Mouse (Mus musculus): ENCODE results near the gene Pecam1.

The Pecam1 gene

GRCm38 (mm10) chr11:106704399-106705111 is 45.9 kb downstream of the Pecam1 start:
- in situ Hi-C loops (cut with MboI; ENCODE audit: unreplicated experiment in 2 of 2), result no loop called here

DNA sequence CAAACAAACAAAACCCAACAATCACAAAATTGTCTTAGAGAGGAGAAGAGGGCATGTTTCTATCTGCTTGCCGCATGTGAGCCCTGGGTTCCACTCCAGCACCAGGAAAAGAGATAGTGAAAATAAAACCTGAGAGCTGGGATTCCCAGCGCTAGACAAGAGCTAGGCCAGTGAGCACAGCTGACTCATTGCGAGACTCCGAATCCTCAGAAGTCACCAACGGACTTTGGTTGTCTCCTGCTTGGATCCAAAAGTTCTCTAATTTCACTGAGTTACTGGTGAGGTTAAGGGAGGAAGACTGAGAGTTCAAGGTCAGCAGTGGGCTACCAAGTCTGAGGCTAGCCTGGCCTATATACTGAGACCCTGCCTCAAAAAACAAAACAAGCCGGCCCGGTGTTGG is 46.5 kb downstream of the Pecam1 start:
- in situ Hi-C loops (cut with MboI; ENCODE audit: unreplicated experiment in 2 of 2), result no loop called here

DNA sequence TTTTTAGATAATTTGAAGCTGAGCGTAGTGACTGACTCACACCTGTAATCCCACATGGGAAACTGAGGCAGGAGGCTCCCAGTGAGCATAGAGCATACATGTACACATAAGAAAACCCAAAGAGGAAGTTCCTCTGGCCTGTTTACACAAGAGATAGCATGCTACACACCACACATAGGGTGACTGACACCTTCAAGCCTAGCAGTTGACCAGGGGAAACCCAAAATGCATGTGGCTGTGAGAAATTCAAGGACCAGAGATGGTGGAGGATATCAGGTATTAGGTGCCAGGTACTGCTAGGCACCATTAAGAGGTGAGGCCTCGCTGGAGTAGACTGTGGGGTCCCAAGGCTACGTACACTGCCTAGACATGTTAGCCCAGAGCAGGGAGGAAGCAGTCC is 47.8 kb downstream of the Pecam1 start:
- in situ Hi-C loops (cut with MboI; ENCODE audit: unreplicated experiment in 2 of 2), result no loop called here

DNA sequence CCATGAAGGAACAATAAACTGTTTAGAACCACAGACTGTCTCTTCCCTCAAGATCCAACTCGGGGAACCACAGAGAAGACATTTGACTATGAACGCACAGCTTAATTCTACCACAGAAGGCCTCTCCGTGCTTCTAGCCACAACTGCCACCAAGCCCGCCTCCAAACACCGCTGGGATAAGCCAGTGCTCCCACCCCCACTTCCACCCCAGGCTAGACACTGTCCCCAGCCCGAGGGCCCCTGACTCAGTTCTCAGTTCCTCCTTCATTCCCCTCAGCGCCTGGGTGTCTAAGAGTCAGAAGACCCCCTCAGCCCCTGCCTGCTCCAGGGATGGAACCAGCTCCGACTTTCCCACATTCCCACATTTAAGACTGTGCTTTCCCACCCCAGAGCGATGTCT is 48.8 kb downstream of the Pecam1 start:
- in situ Hi-C loops (cut with MboI; ENCODE audit: unreplicated experiment in 2 of 2), result no loop called here

DNA sequence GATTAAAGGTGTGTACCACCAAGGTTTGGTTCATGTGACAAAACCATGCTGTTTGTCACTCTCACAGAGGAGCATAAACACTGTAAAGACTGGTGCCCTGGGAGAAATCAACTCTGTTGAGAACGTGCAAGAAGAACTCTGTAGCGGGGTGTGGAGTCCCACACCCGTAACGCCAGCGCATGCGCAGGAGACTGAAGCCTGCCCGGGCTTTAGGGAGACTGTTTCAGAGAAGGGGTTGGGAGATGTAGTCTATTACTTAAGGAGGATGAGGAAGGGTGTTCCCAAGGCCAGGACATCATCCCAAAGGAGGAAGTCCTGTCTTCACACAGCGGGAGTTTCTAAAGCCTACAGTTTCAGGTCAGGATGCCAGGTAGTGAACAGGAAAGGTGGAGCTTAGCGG is 51.3 kb downstream of the Pecam1 start:
- in situ Hi-C loops (cut with MboI; ENCODE audit: unreplicated experiment in 2 of 2), result no loop called here

GRCm38 (mm10) chr11:106698289-106698688 is 52.1 kb downstream of the Pecam1 start:
- in situ Hi-C loops (cut with MboI; ENCODE audit: unreplicated experiment in 2 of 2), result no loop called here

- in situ Hi-C loops (cut with MboI; ENCODE audit: unreplicated experiment in 2 of 2), result no loop called here
These were observed 54.5 kb downstream of the Pecam1 start for GRCm38 (mm10) chr11:106695917-106696316.

GRCm38 (mm10) chr11:106692890-106693289 is 57.5 kb downstream of the Pecam1 start:
- in situ Hi-C loops (cut with MboI; ENCODE audit: unreplicated experiment in 2 of 2), result loop anchor here in 1 of 2 experiments (5.0 kb wide), 1 partner anchor 36 kb away; no protein-coding TSS in a partner anchor

GRCm38 (mm10) chr11:106688375-106688774 is 62.1 kb downstream of the Pecam1 start:
- in situ Hi-C loops (cut with MboI; ENCODE audit: unreplicated experiment in 2 of 2), result no loop called here

GRCm38 (mm10) chr11:106687293-106687692 is 63.1 kb downstream of the Pecam1 start:
- in situ Hi-C loops (cut with MboI; ENCODE audit: unreplicated experiment in 2 of 2), result no loop called here

DNA sequence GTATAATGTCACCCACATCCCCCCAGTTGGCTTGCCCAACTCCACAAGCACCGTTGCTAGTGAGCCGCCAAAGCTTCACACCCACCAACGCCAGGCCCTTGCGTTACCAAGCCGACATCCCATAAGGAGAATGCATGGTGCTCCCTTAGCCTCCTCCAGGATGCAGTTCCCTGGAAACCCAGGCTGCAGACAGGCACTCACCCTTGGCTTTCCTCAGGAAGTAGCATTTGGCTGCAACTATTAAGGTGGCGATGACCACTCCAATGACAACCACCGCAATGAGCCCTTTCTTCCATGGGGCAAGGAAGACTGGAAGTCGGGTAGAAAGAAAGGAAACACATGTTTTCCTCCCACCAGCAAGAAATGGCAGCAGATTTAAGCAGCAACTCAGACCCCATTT is 66.4 kb downstream of the Pecam1 start:
- in situ Hi-C loops (cut with MboI; ENCODE audit: unreplicated experiment in 2 of 2), result no loop called here

GRCm38 (mm10) chr11:106683345-106683744 is 67.1 kb downstream of the Pecam1 start:
- in situ Hi-C loops (cut with MboI; ENCODE audit: unreplicated experiment in 2 of 2), result no loop called here

GRCm38 (mm10) chr11:106681138-106681537 is 69.3 kb downstream of the Pecam1 start:
- in situ Hi-C loops (cut with MboI; ENCODE audit: unreplicated experiment in 2 of 2), result no loop called here

GRCm38 (mm10) chr11:106679874-106680273 is 70.6 kb downstream of the Pecam1 start:
- in situ Hi-C loops (cut with MboI; ENCODE audit: unreplicated experiment in 2 of 2), result no loop called here

DNA sequence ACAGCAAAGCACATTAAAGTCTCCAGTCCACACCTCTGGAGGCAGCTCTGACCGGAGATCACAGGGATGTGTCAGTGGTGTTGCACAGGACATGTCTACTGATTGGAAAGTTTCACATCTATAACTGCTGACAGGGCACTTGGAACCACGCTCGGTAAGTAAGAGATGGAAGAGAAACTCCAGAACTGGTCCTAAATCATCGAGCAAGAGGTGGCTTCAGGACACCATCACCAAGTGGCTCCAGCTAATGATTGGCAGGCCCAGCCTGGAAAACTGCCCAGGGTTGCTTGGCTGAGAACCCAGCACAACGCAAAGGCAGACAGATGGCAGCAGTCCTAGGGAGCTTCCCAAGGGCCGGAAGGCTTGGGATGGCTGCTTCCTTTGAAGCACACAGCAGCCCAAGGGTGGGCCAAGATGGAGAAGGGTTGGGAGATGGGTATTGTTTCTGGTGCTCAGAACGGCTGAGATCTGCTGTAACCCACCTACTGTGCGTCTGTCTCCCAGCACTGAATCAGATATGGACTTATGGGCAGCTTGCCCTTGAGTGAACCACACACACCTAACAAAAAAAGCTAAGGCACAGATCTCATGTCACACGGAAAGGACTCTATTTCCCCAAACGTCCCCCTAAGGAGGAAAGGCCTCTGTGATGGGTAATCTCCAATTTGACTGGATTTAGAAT is 72.4 kb downstream of the Pecam1 start:
- in situ Hi-C loops (cut with MboI; ENCODE audit: unreplicated experiment in 2 of 2), result no loop called here

DNA sequence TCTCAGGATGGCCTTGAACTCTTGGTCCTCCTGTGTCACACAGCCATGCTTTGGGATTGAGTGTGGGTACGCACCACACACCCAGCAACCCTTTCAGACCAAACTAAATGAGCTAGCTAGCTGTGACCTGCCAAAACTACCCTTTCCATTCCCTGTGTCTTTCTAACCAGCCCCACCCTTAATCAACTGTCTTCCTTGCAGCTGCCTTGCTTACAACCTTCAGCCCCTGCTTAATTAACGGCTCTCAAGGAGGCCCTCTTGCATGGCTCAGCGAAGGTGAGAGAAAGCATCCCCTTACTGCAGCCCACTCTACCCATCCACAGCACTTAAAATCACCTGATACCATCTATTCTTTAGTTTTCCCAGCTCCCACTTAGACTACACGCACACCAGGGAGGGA is 73.1 kb downstream of the Pecam1 start:
- in situ Hi-C loops (cut with MboI; ENCODE audit: unreplicated experiment in 2 of 2), result no loop called here

DNA sequence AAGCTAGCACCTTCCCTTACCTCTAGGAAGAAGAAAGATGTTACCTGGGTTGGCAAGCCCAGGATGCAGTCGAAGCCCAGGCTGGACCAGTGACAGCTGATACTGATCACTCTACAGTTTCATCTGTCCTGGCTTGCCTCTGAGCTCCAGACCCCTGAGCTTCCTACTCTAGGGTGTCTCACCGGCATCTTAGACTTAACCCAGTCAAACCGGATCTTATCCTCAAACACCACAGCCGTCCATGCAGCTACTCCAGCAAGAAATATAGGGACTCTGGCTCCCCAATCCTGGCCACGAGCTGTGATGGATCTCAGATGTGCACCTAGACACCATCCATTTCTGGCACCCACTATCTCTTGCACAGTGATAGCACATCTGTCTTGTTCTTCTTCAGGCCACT is 74.6 kb downstream of the Pecam1 start:
- in situ Hi-C loops (cut with MboI; ENCODE audit: unreplicated experiment in 2 of 2), result no loop called here

DNA sequence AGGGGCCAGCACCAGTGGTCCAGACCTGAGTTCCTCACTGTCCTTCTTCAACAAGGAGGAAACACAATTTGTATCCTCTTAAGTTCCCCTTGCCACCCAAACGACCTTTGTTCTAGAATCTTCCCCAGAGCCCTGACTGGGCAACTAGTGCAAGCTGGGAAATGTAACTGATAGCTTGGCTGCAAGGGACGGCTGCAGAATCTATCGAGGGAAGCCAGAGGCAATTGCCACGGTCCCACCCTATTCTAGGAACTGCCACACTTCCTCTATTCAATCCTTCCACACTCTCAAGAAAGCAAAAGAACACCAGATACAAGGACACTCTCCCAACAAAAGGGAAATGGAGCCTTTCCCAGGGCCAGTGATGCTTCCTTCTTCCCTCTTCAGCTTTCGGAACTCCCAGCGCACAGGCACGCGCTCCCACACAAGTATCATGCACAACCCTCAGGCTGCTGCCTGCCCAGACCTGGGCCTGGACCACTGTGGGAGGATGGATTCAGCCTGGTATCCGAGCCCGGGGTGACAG is 75.2 kb downstream of the Pecam1 start:
- in situ Hi-C loops (cut with MboI; ENCODE audit: unreplicated experiment in 2 of 2), result no loop called here

DNA sequence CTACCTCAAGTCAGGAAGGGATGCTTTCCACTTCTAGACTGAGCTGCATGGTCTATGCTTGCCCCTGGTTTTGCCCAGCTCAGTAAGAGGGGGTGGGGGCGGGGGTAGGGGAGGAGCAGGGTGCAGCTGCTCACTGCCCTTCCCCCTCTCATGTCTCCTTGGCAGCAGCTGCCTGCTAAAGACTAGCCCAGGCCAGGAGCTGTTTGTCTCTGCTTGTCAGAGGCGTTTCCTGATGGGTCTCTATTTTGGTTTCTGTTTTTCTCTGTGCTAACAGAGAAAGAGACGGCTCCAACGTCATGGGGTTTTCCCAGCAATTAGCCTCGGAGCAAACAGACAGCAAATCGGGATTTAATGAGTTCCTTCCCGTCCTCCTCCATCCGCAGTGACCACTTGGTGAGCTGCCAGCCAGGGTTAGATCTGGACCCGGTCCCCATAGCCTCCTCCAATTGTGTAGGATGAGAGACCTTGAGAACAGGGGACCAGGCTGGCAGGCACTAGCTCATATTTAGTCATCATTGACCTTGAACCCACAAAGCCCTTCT is 75.7 kb downstream of the Pecam1 start:
- in situ Hi-C loops (cut with MboI; ENCODE audit: unreplicated experiment in 2 of 2), result no loop called here

- in situ Hi-C loops (cut with MboI; ENCODE audit: unreplicated experiment in 2 of 2), result no loop called here
These were observed 76.5 kb downstream of the Pecam1 start for GRCm38 (mm10) chr11:106673727-106674611.
